ENCODE assay signal across 12 mouse cellular contexts in genomic region chr19:10248128-10248527, GRCm38 (mm10). TPM values are rescaled to one million over a fixed set of nuclear protein-coding genes. Genes with fewer than 3 reads are reported as not detected.
DNase-seq lines count a peak whose midpoint lies in the region; ATAC-seq and TF ChIP-seq lines count a peak whose summit lies in the region.
"Had no signal": no experiment of that assay in that cellular context is flagged by ENCODE, and none has a peak within 500 bp of the region (broad histone marks: within the 10 kb centered on the region; RNA-seq: fewer than 3 reads in every experiment).

No protein-coding gene starts in this region.

- peak overlapping the region; percentile 46 for H3K4me2 ChIP-seq in heart, embryonic 13.5 days
- 0 out of 2 replicates have a peak overlapping the region, but pooled peaks have one; percentile 12 for H3K4me2 ChIP-seq in lung, embryonic 14.5 days
- H3K4me2 ChIP-seq in stomach, postnatal 0 days (replicated peaks; ENCODE audit: low read depth) = no peak overlapping the region
- H3K4me2 ChIP-seq in hindbrain, embryonic 14.5 days (replicated peaks) = no peak overlapping the region

- H3K27ac ChIP-seq in heart, embryonic 13.5 days (replicated peaks) = no peak overlapping the region
- peak overlapping the region; percentile 46; the same call in 1 of the 2 replicates for H3K27ac ChIP-seq in lung, embryonic 14.5 days (ENCODE audit: low read depth)
- H3K27ac ChIP-seq in limb, embryonic 10.5 days = peak overlapping the region; percentile 37; the same call in 1 of the 2 replicates
- H3K27ac ChIP-seq in stomach, postnatal 0 days (replicated peaks) = no peak overlapping the region
- H3K27ac ChIP-seq in hindbrain, embryonic 14.5 days = no peak overlapping the region
- H3K27ac ChIP-seq: macrophage had no signal

- no peaks in the 10 kb centered on the region for H3K36me3 ChIP-seq in heart, embryonic 13.5 days
- 0 out of 2 replicates have a peak, but pooled peaks cover 3% of the 10 kb centered on the region for H3K36me3 ChIP-seq in lung, embryonic 14.5 days (ENCODE audit: insufficient read depth)
- no peaks in the 10 kb centered on the region for H3K36me3 ChIP-seq in limb, embryonic 10.5 days
- H3K36me3 ChIP-seq in stomach, postnatal 0 days (ENCODE audit: control insufficient read depth, insufficient read depth, low read length) = no peaks in the 10 kb centered on the region
- H3K36me3 ChIP-seq in hindbrain, embryonic 14.5 days (replicated peaks; ENCODE audit: control insufficient read depth, insufficient read depth) = peaks cover 21% of the 10 kb centered on the region

- no peak for DNase-seq in heart, postnatal 25 days (ENCODE audit: low spot score)
- peak; percentile 85 for DNase-seq in lung, embryonic 14.5 days
- DNase-seq in lung, postnatal 25 days (ENCODE audit: low spot score) = no peak
- DNase-seq in limb, embryonic 10.5 days (ENCODE audit: low spot score) = no peak
- DNase-seq in stomach, postnatal 0 days (ENCODE audit: low spot score) = no peak
- no peak for DNase-seq in hindbrain, embryonic 14.5 days (ENCODE audit: low spot score)
- no peak for DNase-seq in urinary bladder, postnatal 25 days (ENCODE audit: low spot score)
- DNase-seq: adrenal gland, adult 2 months had no signal

- ATAC-seq in heart, embryonic 13.5 days (ENCODE audit: extremely low read depth, insufficient number of reproducible peaks, low FRiP score, low TSS enrichment) = no peak
- ATAC-seq in lung, embryonic 14.5 days (ENCODE audit: insufficient read depth) = peak; percentile 89
- ATAC-seq in stomach, postnatal 0 days (ENCODE audit: low FRiP score, low TSS enrichment) = peak; percentile 33; the same call in 1 of the 2 replicates
- no peak for ATAC-seq in hindbrain, embryonic 14.5 days (ENCODE audit: low FRiP score)

- peak overlapping the region; percentile 5; the same call in 1 of the 2 replicates for H3K4me3 ChIP-seq in heart, embryonic 13.5 days
- no peak overlapping the region for H3K4me3 ChIP-seq in lung, embryonic 14.5 days (ENCODE audit: low read depth, low read length)
- H3K4me3 ChIP-seq in limb, embryonic 10.5 days = 0 out of 2 replicates have a peak overlapping the region, but pooled peaks have one; percentile 1
- H3K4me3 ChIP-seq in stomach, postnatal 0 days (ENCODE audit: low read depth, low read length) = no peak overlapping the region
- H3K4me3 ChIP-seq in hindbrain, embryonic 14.5 days (replicated peaks; ENCODE audit: low read length) = no peak overlapping the region

- peak; percentile 28; the same call in 1 of the 2 replicates for TF ChIP-seq CTCF in lung, embryonic 14.5 days (IDR thresholded peaks at IDR 0.05; ENCODE audit: low read depth)
- TF ChIP-seq CTCF in stomach, postnatal 0 days (IDR thresholded peaks at IDR 0.05; ENCODE audit: low read depth) = no peak

- WGBS in heart, embryonic 13.5 days = 22% methylated on average over 20 of the region's 20 CpGs
- 20% methylated on average over 20 of the region's 20 CpGs for WGBS in lung, embryonic 14.5 days
- WGBS in limb, embryonic 10.5 days = 34% methylated on average over 20 of the region's 20 CpGs
- 39% methylated on average over 20 of the region's 20 CpGs for WGBS in stomach, postnatal 0 days
- 58% methylated on average over 20 of the region's 20 CpGs for WGBS in hindbrain, embryonic 14.5 days

- peaks cover 23% of the 10 kb centered on the region for H3K4me1 ChIP-seq in heart, embryonic 13.5 days
- H3K4me1 ChIP-seq in lung, embryonic 14.5 days (ENCODE audit: insufficient read depth) = peaks cover 18% of the 10 kb centered on the region
- peaks cover 46% of the 10 kb centered on the region for H3K4me1 ChIP-seq in limb, embryonic 10.5 days
- H3K4me1 ChIP-seq in stomach, postnatal 0 days (replicated peaks; ENCODE audit: control insufficient read depth, insufficient read depth) = no peaks in the 10 kb centered on the region
- 0 out of 2 replicates have a peak, but pooled peaks cover 1% of the 10 kb centered on the region for H3K4me1 ChIP-seq in hindbrain, embryonic 14.5 days (replicated peaks; ENCODE audit: control insufficient read depth, insufficient read depth, low read length)

- no peak for TF ChIP-seq EP300 in stomach, postnatal 0 days (optimal IDR thresholded peaks at IDR 0.05)

- peaks cover 48% of the 10 kb centered on the region for H3K27me3 ChIP-seq in heart, embryonic 13.5 days (replicated peaks)
- no peaks in the 10 kb centered on the region for H3K27me3 ChIP-seq in lung, embryonic 14.5 days (ENCODE audit: insufficient read depth, low read length)
- H3K27me3 ChIP-seq in limb, embryonic 10.5 days (ENCODE audit: low read depth, poor library complexity, severe bottlenecking) = peaks cover 46% of the 10 kb centered on the region
- no peaks in the 10 kb centered on the region for H3K27me3 ChIP-seq in stomach, postnatal 0 days (ENCODE audit: control insufficient read depth, insufficient read depth, low read length)
- no peaks in the 10 kb centered on the region for H3K27me3 ChIP-seq in hindbrain, embryonic 14.5 days (ENCODE audit: control insufficient read depth, insufficient read depth, low read length)

- no peaks in the 10 kb centered on the region for H3K9me3 ChIP-seq in heart, embryonic 13.5 days
- H3K9me3 ChIP-seq in lung, embryonic 14.5 days (ENCODE audit: low read depth, low read length) = no peaks in the 10 kb centered on the region
- no peaks in the 10 kb centered on the region for H3K9me3 ChIP-seq in limb, embryonic 10.5 days (replicated peaks)
- H3K9me3 ChIP-seq in stomach, postnatal 0 days (ENCODE audit: control insufficient read depth, low read length) = no peaks in the 10 kb centered on the region
- no peaks in the 10 kb centered on the region for H3K9me3 ChIP-seq in hindbrain, embryonic 14.5 days (ENCODE audit: control insufficient read depth, low read length)

- peak overlapping the region; percentile 48 for H3K9ac ChIP-seq in heart, embryonic 13.5 days
- H3K9ac ChIP-seq in lung, embryonic 14.5 days = 0 out of 2 replicates have a peak overlapping the region, but pooled peaks have one; percentile 9
- H3K9ac ChIP-seq in stomach, postnatal 0 days (ENCODE audit: low read length) = no peak overlapping the region
- no peak overlapping the region for H3K9ac ChIP-seq in hindbrain, embryonic 14.5 days

- intact Hi-C loops in heart, postnatal 25 days (cut with DNase I) = no loop called here

RNA-seq across cellular contexts. Expression of gene Myrf, which starts 7.6 kb away (rescaled TPM):
- 8.4 and 11.1 TPM in 2 replicates for polyA plus RNA-seq in heart, embryonic 13.5 days (2015; fragmentation: Nextera tagmentation; extraction: Ambion mirVana)
- 1 to 10 TPM; 4.5 to 6.8 TPM for total RNA-seq in heart, postnatal 25 days (2021)
- 14.1 TPM in 2 replicates for polyA plus RNA-seq in lung, embryonic 14.5 days (2014; fragmentation: Nextera tagmentation; extraction: Ambion mirVana)
- 6.8 and 8.4 TPM in 2 replicates for polyA plus RNA-seq in limb, embryonic 10.5 days (2016; fragmentation: Nextera tagmentation; extraction: Ambion mirVana)
- polyA plus RNA-seq in stomach, postnatal 0 days (2015; fragmentation: Nextera tagmentation; extraction: Ambion mirVana) = 9.6 and 10.7 TPM in 2 replicates
- polyA plus RNA-seq in hindbrain, embryonic 14.5 days (2014; fragmentation: Nextera tagmentation; extraction: Ambion mirVana) = 1.1 and 1.3 TPM in 2 replicates
- total RNA-seq: granulocyte monocyte progenitor cell, adult 5-6 weeks; monocyte, adult 5-6 weeks had no signal

RNA-seq across cellular contexts. Expression of gene Fen1, which starts 44.2 kb away (rescaled TPM):
- polyA plus RNA-seq in heart, embryonic 13.5 days (2015; fragmentation: Nextera tagmentation; extraction: Ambion mirVana) = 49.0 and 56.8 TPM in 2 replicates
- total RNA-seq in heart, postnatal 25 days (2021) = 1 to 10 TPM; 4.5 to 4.7 TPM
- 113 and 114 TPM in 2 replicates for polyA plus RNA-seq in lung, embryonic 14.5 days (2014; fragmentation: Nextera tagmentation; extraction: Ambion mirVana)
- polyA plus RNA-seq in limb, embryonic 10.5 days (2016; fragmentation: Nextera tagmentation; extraction: Ambion mirVana) = 188 and 204 TPM in 2 replicates
- polyA plus RNA-seq in stomach, postnatal 0 days (2015; fragmentation: Nextera tagmentation; extraction: Ambion mirVana) = 27.8 and 29.2 TPM in 2 replicates
- polyA plus RNA-seq in hindbrain, embryonic 14.5 days (2014; fragmentation: Nextera tagmentation; extraction: Ambion mirVana) = 24.2 and 24.8 TPM in 2 replicates

RNA-seq across cellular contexts. Expression of gene Tmem258, which starts 44.3 kb away (rescaled TPM):
- polyA plus RNA-seq in heart, embryonic 13.5 days (2015; fragmentation: Nextera tagmentation; extraction: Ambion mirVana) = 399 and 448 TPM in 2 replicates
- total RNA-seq in heart, postnatal 25 days (2021) = 100 to 1,000 TPM; 172 to 178 TPM
- 449 and 486 TPM in 2 replicates for polyA plus RNA-seq in lung, embryonic 14.5 days (2014; fragmentation: Nextera tagmentation; extraction: Ambion mirVana)
- polyA plus RNA-seq in limb, embryonic 10.5 days (2016; fragmentation: Nextera tagmentation; extraction: Ambion mirVana) = 420 and 432 TPM in 2 replicates
- 330 and 370 TPM in 2 replicates for polyA plus RNA-seq in stomach, postnatal 0 days (2015; fragmentation: Nextera tagmentation; extraction: Ambion mirVana)
- 324 and 357 TPM in 2 replicates for polyA plus RNA-seq in hindbrain, embryonic 14.5 days (2014; fragmentation: Nextera tagmentation; extraction: Ambion mirVana)

RNA-seq across cellular contexts. Expression of gene Dagla, which starts 56.5 kb away (rescaled TPM):
- polyA plus RNA-seq in heart, embryonic 13.5 days (2015; fragmentation: Nextera tagmentation; extraction: Ambion mirVana) = 0.96 and 0.99 TPM in 2 replicates
- total RNA-seq in heart, postnatal 25 days (2021) = 1 to 10 TPM; 3.2 to 3.3 TPM
- 2.5 and 3.4 TPM in 2 replicates for polyA plus RNA-seq in lung, embryonic 14.5 days (2014; fragmentation: Nextera tagmentation; extraction: Ambion mirVana)
- 1.8 and 2.2 TPM in 2 replicates for polyA plus RNA-seq in limb, embryonic 10.5 days (2016; fragmentation: Nextera tagmentation; extraction: Ambion mirVana)
- polyA plus RNA-seq in stomach, postnatal 0 days (2015; fragmentation: Nextera tagmentation; extraction: Ambion mirVana) = 1.3 and 1.7 TPM in 2 replicates
- 9.9 and 10.2 TPM in 2 replicates for polyA plus RNA-seq in hindbrain, embryonic 14.5 days (2014; fragmentation: Nextera tagmentation; extraction: Ambion mirVana)
- total RNA-seq: monocyte, adult 5-6 weeks had no signal

Comparison
In these comparisons a context has a peak if more than half of its experiments do, and no peak if none do; other contexts are left out.
1. ATAC-seq: peak in lung, embryonic 14.5 days (single experiment) and stomach, postnatal 0 days (single experiment); none in heart, embryonic 13.5 days (single experiment) and hindbrain, embryonic 14.5 days (single experiment).
2. H3K27ac ChIP-seq: peak in lung, embryonic 14.5 days (single experiment) and limb, embryonic 10.5 days (single experiment); none in heart, embryonic 13.5 days (single experiment), stomach, postnatal 0 days (single experiment) and hindbrain, embryonic 14.5 days (single experiment).
3. H3K4me2 ChIP-seq: peak in heart, embryonic 13.5 days (single experiment) and lung, embryonic 14.5 days (single experiment); none in stomach, postnatal 0 days (single experiment) and hindbrain, embryonic 14.5 days (single experiment).
4. H3K4me3 ChIP-seq: peak in heart, embryonic 13.5 days (single experiment) and limb, embryonic 10.5 days (single experiment); none in lung, embryonic 14.5 days (single experiment), stomach, postnatal 0 days (single experiment) and hindbrain, embryonic 14.5 days (single experiment).
5. H3K9ac ChIP-seq: peak in heart, embryonic 13.5 days (single experiment) and lung, embryonic 14.5 days (single experiment); none in stomach, postnatal 0 days (single experiment) and hindbrain, embryonic 14.5 days (single experiment).